Mouse (Mus musculus): ENCODE measurements around the gene Sdk2. TPM values are rescaled to one million over a fixed set of nuclear protein-coding genes. Genes with fewer than 3 reads are reported as not detected.

Sdk2 gene
- total RNA-seq, 2 experiments from 2014 or later = 5.5 to 10.1 TPM

DNA sequence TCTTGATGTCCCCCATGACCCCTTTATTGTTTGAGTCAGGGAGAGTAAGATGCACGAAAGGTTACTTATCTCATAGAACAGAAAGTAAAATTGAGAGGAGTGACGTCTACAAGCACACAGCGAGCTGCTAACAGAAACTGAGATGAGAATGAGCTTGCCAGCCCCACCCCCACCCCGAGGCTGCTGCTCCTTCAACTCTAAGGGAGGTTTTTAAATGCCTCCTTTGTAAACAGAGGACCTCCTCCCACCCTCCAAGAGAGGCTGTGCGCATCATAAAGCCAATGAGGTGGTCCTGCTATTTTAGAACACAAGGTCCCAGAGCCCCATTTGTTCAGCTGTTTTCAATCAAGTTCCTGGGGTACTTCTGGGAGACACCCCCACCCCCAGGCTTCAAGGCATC, 303.4 kb downstream of the Sdk2 start:
- no peak for DNase-seq

GRCm38 (mm10) chr11:113762136-113762797, 304.6 kb downstream of the Sdk2 start:
- DNase-seq = no peak

DNA sequence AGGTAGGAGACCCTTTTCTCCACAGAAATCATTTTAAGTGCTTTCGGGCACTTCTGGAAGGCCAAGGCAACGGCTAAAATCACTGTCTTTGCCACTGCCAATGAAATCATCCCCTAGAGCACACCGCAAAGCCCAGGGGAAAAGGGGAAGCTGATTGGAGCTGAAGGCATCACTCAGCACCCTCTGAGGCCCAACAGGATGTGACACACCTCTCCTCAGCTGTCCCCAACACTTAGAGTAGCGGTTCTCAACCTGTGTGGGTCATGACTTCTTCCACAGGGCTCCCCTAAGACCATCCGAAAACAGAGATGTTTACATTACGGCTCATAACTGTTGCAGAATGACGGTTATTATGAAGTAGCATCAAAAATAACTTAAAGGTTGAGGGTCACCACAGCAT, 305.2 kb downstream of the Sdk2 start:
- no peak for DNase-seq

DNA sequence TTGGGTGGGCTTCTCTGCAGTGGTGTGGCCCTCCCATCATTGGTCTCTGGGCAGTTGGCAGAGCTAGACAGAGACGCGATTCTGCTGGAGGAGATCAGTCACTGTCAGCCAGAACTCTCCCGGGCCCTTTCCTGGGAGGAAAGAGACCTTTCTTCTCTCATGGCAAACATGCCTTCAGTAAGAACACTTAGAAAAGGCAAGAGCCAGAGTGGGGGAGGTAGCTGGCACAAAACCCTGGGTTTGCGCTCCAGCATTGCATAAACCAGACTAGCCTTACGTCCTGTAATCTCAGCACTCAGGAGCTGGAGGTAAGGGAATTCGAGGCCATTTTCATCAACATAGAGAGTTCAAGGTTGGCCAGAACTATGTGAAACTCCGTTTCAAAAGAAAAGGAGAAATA, 306.4 kb downstream of the Sdk2 start:
- no peak for DNase-seq

- DNase-seq = no peak
Observed at GRCm38 (mm10) chr11:113758851-113759250, 308.0 kb downstream of the Sdk2 start.

- DNase-seq = no peak
Observed at GRCm38 (mm10) chr11:113756578-113756977, 310.3 kb downstream of the Sdk2 start.

DNA sequence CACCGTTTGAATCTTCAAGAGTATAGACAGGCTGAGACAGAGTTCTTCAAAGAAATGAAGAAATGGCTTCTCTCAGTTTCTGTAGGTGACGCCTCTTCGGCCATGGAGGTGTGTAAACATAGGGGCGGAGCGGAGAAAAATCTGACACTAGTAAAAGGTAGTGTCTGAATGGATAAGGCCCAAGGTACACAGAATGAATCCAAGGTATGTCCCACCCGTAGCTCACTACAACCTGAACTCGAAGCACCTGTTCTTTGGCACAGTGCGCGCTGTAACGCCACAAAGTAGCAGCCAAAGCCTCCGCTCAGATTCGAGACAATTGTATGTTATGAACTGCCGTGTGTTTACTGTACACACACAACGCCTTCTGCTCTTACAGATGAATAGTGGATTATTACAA, 311.0 kb downstream of the Sdk2 start:
- no peak for DNase-seq

DNA sequence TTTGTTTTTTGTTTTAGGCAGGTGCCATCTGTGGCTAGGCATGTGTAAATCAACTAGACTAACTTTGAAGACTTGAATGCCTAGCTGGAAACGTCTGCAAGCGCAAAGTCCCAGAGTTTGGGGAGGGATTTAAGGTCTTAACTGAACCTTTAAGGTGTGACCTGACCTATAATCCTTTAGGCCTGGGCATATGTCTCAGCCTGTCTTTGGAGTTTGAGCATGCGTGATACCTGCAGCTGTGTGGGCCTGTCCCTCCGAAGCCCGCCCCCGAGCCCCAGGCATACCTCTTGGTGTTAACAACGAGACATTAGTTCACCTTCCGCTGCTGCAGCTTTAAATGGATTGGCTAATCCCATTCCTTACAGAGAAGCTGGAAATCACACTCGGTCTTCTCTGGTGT, 312.0 kb downstream of the Sdk2 start:
- no peak for DNase-seq

DNA sequence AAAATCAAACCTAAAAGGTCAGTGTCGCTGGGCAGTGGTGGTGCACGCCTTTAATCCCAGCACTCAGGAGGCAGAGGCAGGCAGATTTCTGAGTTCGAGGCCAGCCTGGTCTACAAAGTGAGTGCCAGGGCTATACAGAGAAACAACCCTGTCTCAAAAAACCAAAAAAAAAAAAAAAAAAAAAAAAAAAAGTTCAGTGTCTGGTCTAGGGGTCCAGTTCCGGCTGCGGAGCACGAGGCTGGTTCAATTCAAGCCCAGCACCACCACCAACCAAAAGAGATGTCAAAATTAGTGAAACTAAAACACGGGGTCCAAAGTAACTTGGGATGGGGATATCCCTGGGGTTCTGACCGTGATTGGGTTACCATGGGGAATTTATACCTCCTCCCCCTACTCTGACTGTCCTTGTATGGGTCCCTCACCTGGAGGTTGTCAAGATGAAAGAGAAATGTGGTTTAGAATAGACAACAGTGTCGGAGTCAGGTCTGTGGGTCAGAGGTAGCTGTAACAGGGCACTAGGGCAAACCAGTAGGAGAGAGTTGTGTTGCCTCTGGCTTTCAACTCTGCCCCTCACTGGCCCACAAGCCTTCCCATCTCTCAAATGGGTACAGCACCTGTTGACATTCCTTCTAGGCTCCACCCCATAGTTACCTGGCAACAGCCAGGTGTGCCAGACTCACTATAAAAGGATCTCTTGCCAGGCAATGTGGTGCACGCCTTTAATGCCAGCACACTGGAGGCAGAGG, 314.0 kb downstream of the Sdk2 start:
- DNase-seq = no peak

- no peak for DNase-seq
Observed at GRCm38 (mm10) chr11:113752158-113752661, 314.6 kb downstream of the Sdk2 start.

DNA sequence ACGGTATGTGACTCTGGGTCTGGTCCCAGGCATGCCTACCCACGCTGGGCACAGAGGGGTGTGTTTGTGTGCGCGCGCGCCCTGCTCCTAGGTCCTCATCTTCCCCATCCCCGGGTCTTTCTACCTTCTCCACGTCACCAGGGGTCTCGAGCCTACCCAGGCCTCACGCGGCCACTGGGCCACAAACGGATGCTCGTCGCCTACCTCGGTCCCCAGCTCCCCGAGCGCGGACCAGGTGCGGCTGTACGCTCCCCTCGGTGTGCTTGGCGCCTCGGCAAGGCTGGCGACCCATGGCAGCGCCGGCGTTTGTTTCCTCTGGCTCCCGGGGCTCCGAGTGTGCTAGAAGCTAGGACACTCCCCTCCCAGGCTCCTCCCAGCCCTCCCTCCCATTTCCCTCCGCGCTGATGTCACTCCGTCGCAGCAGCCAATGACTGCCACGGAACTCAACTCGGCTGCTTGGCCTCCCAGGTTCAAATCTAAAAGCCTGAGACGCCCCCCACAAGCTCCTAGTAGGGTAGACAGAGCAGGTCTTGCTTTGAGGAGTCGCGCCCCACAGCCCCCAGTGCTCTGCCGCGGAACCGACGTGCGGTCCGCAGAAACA, 315.3 kb downstream of the Sdk2 start, which contains the start of gene Cdc42ep4:
Gene Cdc42ep4 (minus strand): TSS at position 398 of the 601 bp plus-strand sequence.
- DNase-seq = peak; percentile 79

DNA sequence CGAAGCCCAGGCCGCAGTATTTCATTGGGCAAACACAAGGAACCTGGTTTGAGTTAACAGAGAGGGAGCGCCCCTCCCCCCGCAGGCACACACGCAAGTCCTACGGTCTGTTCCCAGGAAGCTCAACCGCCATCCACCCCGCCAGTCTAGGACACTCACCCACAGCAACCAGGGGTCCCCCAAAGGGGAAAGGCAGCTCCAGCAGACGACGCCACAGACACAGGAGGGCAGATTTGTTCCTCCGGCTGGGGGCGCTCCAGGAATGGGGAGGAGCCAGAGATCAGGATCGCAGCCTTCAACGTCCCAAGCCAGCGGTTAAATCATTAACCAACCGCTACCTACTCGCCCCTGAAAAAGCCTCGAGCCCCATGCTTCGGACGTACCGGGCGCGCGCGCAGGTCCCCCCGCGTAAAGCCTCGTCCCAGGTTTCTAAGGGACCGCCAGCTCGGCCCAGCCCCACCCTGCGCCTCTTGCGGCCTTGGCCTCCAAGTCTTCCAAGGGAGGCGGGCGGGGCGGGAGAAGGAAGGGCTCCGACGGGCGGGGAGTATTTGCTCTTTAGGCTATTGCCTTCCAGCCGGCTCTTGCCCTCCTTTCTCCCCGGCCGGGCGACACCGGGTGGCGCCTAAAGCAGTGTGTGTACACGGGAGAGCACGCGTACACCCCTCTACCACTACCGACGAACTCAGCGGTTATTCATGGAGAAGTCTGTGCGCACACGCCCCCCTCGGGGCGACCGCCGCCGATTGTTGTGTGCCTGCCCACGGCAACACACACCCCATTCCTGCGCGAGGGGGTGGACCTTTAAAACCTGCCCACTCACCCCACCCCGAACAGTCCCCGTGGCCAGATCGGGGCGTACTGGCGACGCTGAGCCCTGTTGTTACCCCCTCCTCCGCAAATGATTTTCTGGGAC, 316.0 kb downstream of the Sdk2 start:
- DNase-seq = peak; percentile 72

DNA sequence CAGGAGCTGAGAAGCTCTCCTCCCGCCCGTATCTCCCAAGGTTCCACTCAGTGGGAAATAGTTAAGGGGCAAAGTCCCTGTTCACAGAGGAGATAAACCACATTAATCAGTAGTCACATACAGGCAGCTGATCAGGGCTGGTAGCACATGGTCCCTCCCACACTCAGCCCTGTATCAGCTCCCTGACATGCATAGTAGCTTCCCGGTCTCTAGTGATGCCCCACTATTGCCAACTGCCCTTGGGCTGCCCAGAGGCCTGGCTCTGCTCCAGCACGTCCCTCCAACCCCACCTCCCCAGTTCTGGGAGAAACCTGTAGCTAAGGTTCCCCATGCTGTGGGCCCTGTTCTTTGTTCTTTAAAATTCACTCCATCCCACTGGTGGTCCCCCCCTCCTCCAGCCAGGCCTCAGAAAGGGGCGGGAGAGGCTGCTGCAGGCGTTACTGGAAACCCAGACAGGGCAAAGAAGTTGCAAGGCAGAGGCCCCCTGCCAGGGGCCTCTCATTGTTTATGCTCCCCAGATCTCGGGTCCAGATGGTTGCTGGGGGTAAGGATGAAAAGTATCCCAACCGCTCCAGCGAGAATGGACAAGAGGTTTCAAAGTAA, 317.0 kb downstream of the Sdk2 start:
- no peak for DNase-seq

GRCm38 (mm10) chr11:113748797-113749521, 317.9 kb downstream of the Sdk2 start:
- peak; percentile 38 for DNase-seq

GRCm38 (mm10) chr11:113747725-113748380, 319.0 kb downstream of the Sdk2 start:
- no peak for DNase-seq

DNA sequence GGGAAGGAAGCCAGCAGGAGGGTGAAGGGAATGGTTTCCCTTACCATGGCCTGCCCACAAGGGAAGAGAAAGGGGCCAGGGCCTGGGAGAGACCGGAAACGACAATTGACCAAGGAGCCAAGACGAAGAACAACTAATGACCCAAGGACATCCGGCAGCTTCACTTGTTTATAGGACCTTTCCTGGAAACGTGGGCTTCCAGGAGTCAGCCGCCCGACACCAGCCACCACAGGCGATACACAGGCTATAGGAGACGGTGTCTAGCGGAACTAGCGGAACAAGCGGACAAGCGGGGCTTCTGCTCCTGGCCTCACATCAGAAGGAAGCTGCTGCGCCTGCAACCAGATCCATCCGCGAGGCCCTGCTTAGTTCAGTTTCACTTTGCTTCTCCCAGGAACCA, 319.8 kb downstream of the Sdk2 start:
- DNase-seq = no peak

- DNase-seq = no peak
Observed at GRCm38 (mm10) chr11:113745961-113746360, 320.9 kb downstream of the Sdk2 start.

DNA sequence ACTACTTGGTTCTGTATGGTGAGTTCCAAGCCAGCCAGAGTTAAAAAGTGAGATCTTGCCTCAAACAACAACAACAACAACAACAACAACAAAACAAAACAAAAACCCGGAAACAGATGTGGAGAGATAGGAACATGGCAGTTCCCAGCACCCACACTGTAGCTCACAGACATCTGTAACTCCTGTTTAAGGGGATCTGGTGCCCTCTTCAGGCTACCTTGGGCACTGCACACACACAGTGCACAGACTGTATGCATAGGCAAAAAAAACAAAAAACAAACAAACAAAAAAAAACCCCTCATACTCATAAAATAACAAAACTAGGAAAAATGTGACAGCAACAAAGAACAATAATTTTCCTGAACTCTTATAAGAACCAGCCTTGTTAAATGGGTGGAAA, 323.8 kb downstream of the Sdk2 start:
- DNase-seq = no peak

GRCm38 (mm10) chr11:113740100-113740499, 326.7 kb downstream of the Sdk2 start:
- no peak for DNase-seq

GRCm38 (mm10) chr11:113739213-113739612, 327.6 kb downstream of the Sdk2 start:
- DNase-seq = no peak

Data from gastrocnemius, postnatal 10 days (tissue).